Mouse (Mus musculus): ENCODE data around the gene Sfmbt2.

DNA sequence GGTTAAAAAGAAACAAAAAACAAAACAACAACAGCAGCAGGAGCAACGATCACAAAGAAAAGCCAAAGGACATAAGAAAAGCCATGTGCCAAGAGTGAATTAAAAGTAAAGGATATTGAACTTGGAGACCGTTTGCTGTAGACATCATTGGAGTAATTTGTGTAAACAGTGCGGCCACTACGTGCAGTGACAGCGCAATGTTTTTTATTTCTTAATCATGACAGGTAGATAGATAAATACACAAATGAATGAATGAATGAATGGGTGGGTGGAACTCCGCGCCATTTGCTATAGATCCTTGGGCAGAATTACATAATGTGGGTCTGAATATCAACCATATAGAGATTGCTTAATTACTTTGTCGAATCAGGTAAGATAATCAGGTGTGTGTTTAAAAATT lies 634 bp upstream of the Sfmbt2 start:
- TF ChIP-seq CTCF (IDR thresholded peaks at IDR 0.05; ENCODE audit: low read depth, low read length) (no peak), POLR2A (IDR thresholded peaks at IDR 0.05; ENCODE audit: insufficient read depth, low read length) (no peak), EP300 (IDR thresholded peaks at IDR 0.05; ENCODE audit: insufficient read depth, low read depth, low read length) (no peak)

Measured in ES-Bruce4 (cell line).